Mouse (Mus musculus) A20 (cell line): ENCODE data around the gene Anxa2.

Experiments
- DNase-seq: peaks from one replicate; pipeline ENCODE4 v3.0.0-alpha.2; 2011; ENCODE audit warnings: low read depth, low spot score

The Anxa2 gene

DNA sequence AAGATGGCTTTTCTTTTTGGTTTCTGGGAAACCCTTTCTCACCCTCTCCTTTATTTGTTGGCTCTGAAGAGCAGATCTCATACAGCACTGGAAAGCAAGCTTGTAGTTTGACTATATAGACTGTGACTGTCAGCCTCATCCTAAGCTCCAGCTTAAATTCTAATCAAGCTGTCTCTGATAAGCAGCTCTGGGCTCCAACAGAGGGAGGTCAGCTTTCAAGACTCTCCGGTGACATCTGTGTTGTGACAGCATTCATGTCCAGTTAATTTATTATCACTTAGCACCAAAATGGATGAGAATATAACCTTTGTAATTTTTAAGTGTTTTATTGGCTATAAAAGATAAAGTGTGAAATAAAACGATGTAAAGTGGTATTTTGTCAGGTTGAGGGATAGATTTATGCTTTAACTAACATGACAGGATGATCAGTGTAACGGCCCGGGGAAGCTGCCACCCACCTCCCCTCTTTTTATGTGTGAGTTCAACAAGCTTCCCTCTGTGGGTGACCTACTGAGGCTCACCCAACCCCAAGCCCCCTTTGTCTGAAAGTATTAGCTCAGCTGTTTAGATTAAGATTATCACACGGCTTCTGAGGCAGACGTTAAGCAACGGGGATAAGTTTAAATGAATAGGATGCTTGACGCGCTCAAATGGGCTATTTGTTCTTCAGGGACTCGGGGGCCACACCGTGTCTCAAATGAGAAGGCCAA lies 58.6 kb downstream of the Anxa2 start:
- DNase-seq = no peak

DNA sequence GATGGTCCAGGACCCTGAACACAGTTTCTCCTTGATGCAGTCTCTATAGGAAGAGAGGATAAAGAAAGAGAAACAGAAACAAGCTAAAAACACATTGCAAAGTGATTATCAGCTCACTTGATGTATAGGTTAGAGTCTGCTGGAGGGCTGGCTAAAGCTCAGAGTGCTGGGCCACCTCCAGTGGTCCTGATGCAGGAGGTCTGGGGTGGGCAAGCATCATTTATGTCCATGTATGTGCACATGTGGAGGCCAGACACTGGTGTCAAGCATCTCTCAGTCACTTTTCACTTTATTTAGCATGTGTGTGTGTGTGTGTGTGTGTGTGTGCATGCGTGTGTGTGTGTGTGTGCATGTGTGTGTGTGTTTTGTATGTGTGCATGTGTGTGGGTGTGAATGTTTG lies 59.3 kb downstream of the Anxa2 start:
- DNase-seq = no peak

- DNase-seq = no peak
These were observed 60.8 kb downstream of the Anxa2 start for GRCm38 (mm10) chr9:69514206-69514605.

- no peak for DNase-seq
These were observed 62.0 kb downstream of the Anxa2 start for GRCm38 (mm10) chr9:69515416-69515815.

DNA sequence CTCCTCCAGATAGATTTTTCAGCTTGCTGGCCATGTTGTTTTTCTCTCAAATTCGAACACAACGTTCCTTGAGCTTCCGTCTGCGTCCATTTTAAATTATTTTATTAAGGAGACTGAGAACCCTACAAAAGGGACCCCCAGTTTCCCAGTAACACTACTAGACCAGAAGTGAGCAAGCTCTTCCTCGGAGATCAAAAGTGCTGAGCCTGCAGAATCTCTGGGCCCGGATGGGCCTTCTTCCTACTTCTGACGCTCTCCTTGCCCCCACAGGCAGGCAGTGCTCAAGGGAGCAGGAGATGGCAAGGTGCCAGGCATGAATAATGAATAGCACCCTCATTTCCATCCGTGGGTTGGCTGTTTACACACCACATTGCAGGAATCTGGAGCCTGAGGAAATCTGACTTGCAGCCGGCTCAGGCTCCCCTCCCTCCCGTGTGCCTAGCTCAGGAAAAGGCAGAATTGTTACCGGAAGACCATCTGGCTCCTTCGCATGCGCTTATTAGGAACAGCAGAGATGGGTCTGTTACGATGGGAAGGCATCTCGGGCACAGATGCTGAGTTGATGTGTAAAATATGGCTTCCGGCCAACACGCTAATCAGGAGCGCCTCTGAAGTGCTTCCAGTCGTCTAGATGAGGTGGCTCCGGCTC lies 64.1 kb downstream of the Anxa2 start:
- no peak for DNase-seq
